Mouse (Mus musculus) liver, postnatal 0 days (tissue): ENCODE results near the gene Hes3. TPM values are rescaled to one million over a fixed set of nuclear protein-coding genes. Genes with fewer than 3 reads are reported as not detected.

Experiments used
- ATAC-seq: fragments of 200-750 bp; cut with Nextera tagmentation; 2 replicates; pipeline ENCODE4 v1.8.0; 2017; ENCODE audit warnings: mild to moderate bottlenecking, moderate library complexity
- DNase-seq: peaks from one replicate; pipeline ENCODE4 v3.0.0-alpha.2; 2016
- H3K27ac ChIP-seq: fragments of 300-500 bp; sonication (generic); 2 replicates; pipeline ENCODE4 v1.5.1; 2014; ENCODE audit warnings: antibody characterized with exemption, moderate library complexity, mild to moderate bottlenecking, low read depth
- H3K27me3 ChIP-seq: fragments of 300-500 bp; sonication (generic); 2 replicates; pipeline ENCODE4 v1.6.1; 2014; ENCODE audit warnings: low read length, control low read depth, mixed read lengths; ENCODE audit not compliant: insufficient read depth
- H3K36me3 ChIP-seq: fragments of 300-500 bp; sonication (generic); replicated peaks from 2 replicates; pipeline ENCODE4 v1.6.1; 2014; ENCODE audit warnings: mild to moderate bottlenecking, control low read depth, low read length, moderate library complexity, mixed read lengths; ENCODE audit not compliant: insufficient read depth
- H3K4me1 ChIP-seq: fragments of 300-500 bp; sonication (generic); 2 replicates; pipeline ENCODE4 v1.6.1; 2014; ENCODE audit warnings: antibody characterized with exemption, mild to moderate bottlenecking, control low read depth; ENCODE audit not compliant: insufficient read depth
- H3K4me2 ChIP-seq: fragments of 300-500 bp; sonication (generic); 2 replicates; pipeline ENCODE4 v1.6.1; 2014; ENCODE audit warnings: low read depth, mild to moderate bottlenecking, low read length, moderate library complexity, mixed read lengths
- H3K4me3 ChIP-seq: fragments of 300-500 bp; sonication (generic); 2 replicates; pipeline ENCODE4 v1.5.1; 2014; ENCODE audit warnings: low read depth, low read length
- H3K9ac ChIP-seq: fragments of 300-500 bp; sonication (generic); replicated peaks from 2 replicates; pipeline ENCODE4 v1.6.1; 2014; ENCODE audit warnings: mild to moderate bottlenecking, moderate library complexity
- H3K9me3 ChIP-seq: fragments of 300-500 bp; sonication (generic); 2 replicates; pipeline ENCODE4 v1.6.1; 2016; ENCODE audit warnings: mild to moderate bottlenecking, control low read depth, low read length, mixed read lengths
- CTCF ChIP-seq: sonication (generic); IDR thresholded peaks from 2 replicates; pipeline ENCODE4 v1.5.1; 2016; ENCODE audit warnings: antibody characterized with exemption, low read depth
- EP300 ChIP-seq: IDR thresholded peaks from 2 replicates; pipeline ENCODE4 v1.6.1; 2016; ENCODE audit warnings: antibody characterized with exemption, low read depth, mild to moderate bottlenecking
- WGBS: fragments of 180-500 bp; shearing (Covaris S2); extraction: QIAGEN DNeasy Blood & Tissue Kit; methylation state at CpG from one replicate; pipeline ENCODE4 v1.1.7; 2014; ENCODE audit not compliant: insufficient replicate concordance; 5-methylcytosine and 5-hydroxymethylcytosine counted together
- polyA plus RNA-seq: library from polyadenylated mRNA; unstranded; fragments of >200 nt; fragmentation: Nextera tagmentation; extraction: Ambion mirVana; gene quantifications from 2 replicates; pipeline ENCODE4 v1.2.1, GENCODE M21; 2015

Gene Hes3
- polyA plus RNA-seq, 1 experiment from 2014 or later: not detected

GRCm38 (mm10) chr4:152276389-152277347 lies 14.8 kb downstream of the Hes3 start:
- H3K9ac ChIP-seq: no peak overlapping the region
- DNase-seq: no peak
- WGBS: 50% methylated on average over 10 of the region's 10 CpGs
- H3K4me3 ChIP-seq: no peak overlapping the region
- TF ChIP-seq EP300 (no peak), CTCF (peak; percentile 69)
- no peak overlapping the region for H3K27ac ChIP-seq
- no peak overlapping the region for H3K4me2 ChIP-seq
- peaks cover 39% of the 10 kb centered on the region for H3K27me3 ChIP-seq
- ATAC-seq: no peak
- H3K9me3 ChIP-seq: no peaks in the 10 kb centered on the region
- no peaks in the 10 kb centered on the region for H3K36me3 ChIP-seq
- H3K4me1 ChIP-seq: peaks cover 9% of the 10 kb centered on the region

- no peak overlapping the region for H3K27ac ChIP-seq
- ATAC-seq: peak; percentile 43; the same call in 1 of the 2 replicates
- TF ChIP-seq CTCF (no peak), EP300 (no peak)
- DNase-seq: no peak
- H3K4me3 ChIP-seq: peak overlapping the region; percentile 40
- peaks cover 9% of the 10 kb centered on the region for H3K4me1 ChIP-seq
- no peaks in the 10 kb centered on the region for H3K36me3 ChIP-seq
- peak overlapping the region; percentile 70 for H3K4me2 ChIP-seq
- H3K9ac ChIP-seq: peak overlapping the region; percentile 7; the same call in 1 of the 2 replicates
- peaks cover 31% of the 10 kb centered on the region for H3K27me3 ChIP-seq
- 6% methylated on average over 20 of the region's 20 CpGs for WGBS
- no peaks in the 10 kb centered on the region for H3K9me3 ChIP-seq
Observed at GRCm38 (mm10) chr4:152274681-152275131, 16.8 kb downstream of the Hes3 start.

GRCm38 (mm10) chr4:152273621-152274236 lies 17.7 kb downstream of the Hes3 start, which contains the start of gene Gpr153:
Gpr153 (plus strand) TSS chr4:152274232.
- DNase-seq (no peak), ATAC-seq (0 out of 2 replicates have a peak, but pooled peaks have one; percentile 19)
- peak within 1 kb of the TSS; percentile 7; the same call in 1 of the 2 replicates for H3K9ac ChIP-seq
- 3% methylated on average over 29 of the region's 48 CpGs for WGBS
- no peaks in the 10 kb centered on the region for H3K9me3 ChIP-seq
- TF ChIP-seq CTCF (no peak), EP300 (no peak)
- no peaks in the 10 kb centered on the region for H3K36me3 ChIP-seq
- peak within 1 kb of the TSS; percentile 70 for H3K4me2 ChIP-seq
- H3K4me1 ChIP-seq: peaks cover 9% of the 10 kb centered on the region
- H3K27ac ChIP-seq: 0 out of 2 replicates have a peak within 1 kb of the TSS, but pooled peaks have one; percentile 16
- H3K4me3 ChIP-seq: peak within 1 kb of the TSS; percentile 40
- H3K27me3 ChIP-seq: peaks cover 31% of the 10 kb centered on the region

GRCm38 (mm10) chr4:152273191-152273590 lies 18.3 kb downstream of the Hes3 start:
- H3K36me3 ChIP-seq: no peaks in the 10 kb centered on the region
- ATAC-seq (no peak), DNase-seq (no peak)
- H3K4me1 ChIP-seq: peaks cover 9% of the 10 kb centered on the region
- H3K27me3 ChIP-seq: peaks cover 31% of the 10 kb centered on the region
- H3K27ac ChIP-seq: no peak overlapping the region
- TF ChIP-seq EP300 (no peak), CTCF (no peak)
- 44% methylated on average over 3 of the region's 3 CpGs for WGBS
- no peak overlapping the region for H3K4me2 ChIP-seq
- H3K9ac ChIP-seq: no peak overlapping the region
- H3K4me3 ChIP-seq: no peak overlapping the region
- no peaks in the 10 kb centered on the region for H3K9me3 ChIP-seq

- peaks cover 9% of the 10 kb centered on the region for H3K4me1 ChIP-seq
- DNase-seq (no peak), ATAC-seq (no peak)
- peaks cover 31% of the 10 kb centered on the region for H3K27me3 ChIP-seq
- H3K9ac ChIP-seq: no peak overlapping the region
- no peak overlapping the region for H3K27ac ChIP-seq
- TF ChIP-seq CTCF (peak; percentile 30; the same call in 1 of the 2 replicates), EP300 (no peak)
- WGBS: 45% methylated on average over 9 of the region's 9 CpGs
- H3K9me3 ChIP-seq: no peaks in the 10 kb centered on the region
- no peaks in the 10 kb centered on the region for H3K36me3 ChIP-seq
- no peak overlapping the region for H3K4me2 ChIP-seq
- no peak overlapping the region for H3K4me3 ChIP-seq
Observed at GRCm38 (mm10) chr4:152272449-152273049, 18.9 kb downstream of the Hes3 start.
